Mouse (Mus musculus): ENCODE data around the gene Tuft1. TPM values are rescaled to one million over a fixed set of nuclear protein-coding genes. Genes with fewer than 3 reads are reported as not detected.

Tuft1 gene
- polyA plus RNA-seq, 1 experiment: 3.5 TPM

DNA sequence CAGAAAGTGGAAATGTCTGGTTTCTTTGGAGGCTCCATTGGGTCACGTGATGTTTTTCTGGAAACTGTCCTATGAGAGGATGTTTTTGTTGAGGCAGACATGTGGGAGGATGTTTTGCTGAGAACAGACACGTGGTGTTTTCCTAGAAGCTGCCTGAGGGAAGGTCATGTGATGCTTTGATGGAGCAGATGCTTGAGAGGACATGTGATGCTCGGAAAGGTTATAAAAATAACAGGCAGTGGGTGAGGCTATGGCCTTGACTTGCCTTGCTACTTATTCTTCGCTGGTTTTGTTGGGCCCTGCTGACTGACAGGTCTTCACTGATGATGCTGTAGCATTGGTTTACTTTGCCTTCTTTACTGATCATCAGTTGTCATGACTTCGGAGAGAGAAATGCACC, 67.6 kb downstream of the Tuft1 start:
- no peak overlapping the region for H3K4me2 ChIP-seq (ENCODE audit: low read depth)
- H3K36me3 ChIP-seq (ENCODE audit: control insufficient read depth, insufficient read depth): no peaks in the 10 kb centered on the region
- H3K79me2 ChIP-seq (ENCODE audit: control insufficient read depth, insufficient read depth): no peaks in the 10 kb centered on the region
- TF ChIP-seq USF1 (IDR thresholded peaks at IDR 0.05; ENCODE audit: low read depth) (peak; percentile 3), SRF (IDR thresholded peaks at IDR 0.05; ENCODE audit: control insufficient read depth, insufficient read length, low read depth) (no peak)
- H3ac ChIP-seq (ENCODE audit: control insufficient read depth, insufficient read length): no peak overlapping the region
- H3K27me3 ChIP-seq (ENCODE audit: control insufficient read depth, insufficient read depth, insufficient read length): no peaks in the 10 kb centered on the region
- H3K4me3 ChIP-seq: no peak overlapping the region

DNA sequence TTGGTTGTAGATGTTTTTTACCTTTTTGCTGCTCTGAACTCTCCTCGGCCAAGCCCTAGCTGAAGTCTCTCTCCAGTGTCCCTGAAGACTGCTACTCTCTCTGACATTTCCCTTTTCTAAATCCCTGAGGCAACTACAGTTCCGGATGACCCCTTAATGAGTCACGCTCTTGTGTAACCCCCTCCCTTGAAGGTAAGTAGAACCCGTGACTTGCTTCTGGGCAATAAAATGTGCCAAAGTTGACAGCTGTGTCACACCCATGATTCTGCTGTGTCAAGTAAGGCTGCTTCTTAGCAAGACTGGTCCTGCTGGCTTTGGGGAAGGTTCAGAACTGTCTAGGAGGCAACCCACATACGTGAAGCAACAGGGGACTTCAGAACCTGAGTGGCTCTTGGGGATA, 70.7 kb downstream of the Tuft1 start:
- H3K27me3 ChIP-seq (ENCODE audit: control insufficient read depth, insufficient read depth, insufficient read length): no peaks in the 10 kb centered on the region
- H3K4me2 ChIP-seq (ENCODE audit: low read depth): no peak overlapping the region
- H3K79me2 ChIP-seq (ENCODE audit: control insufficient read depth, insufficient read depth): no peaks in the 10 kb centered on the region
- no peak overlapping the region for H3ac ChIP-seq (ENCODE audit: control insufficient read depth, insufficient read length)
- TF ChIP-seq MAX (IDR thresholded peaks at IDR 0.05; ENCODE audit: low read depth): no peak
- TF ChIP-seq CEBPB (IDR thresholded peaks at IDR 0.05; ENCODE audit: insufficient read depth, poor library complexity, severe bottlenecking): 0 out of 2 replicates have a peak, but pooled peaks have one; percentile 19
- TF ChIP-seq MYOD1 (IDR thresholded peaks at IDR 0.05; ENCODE audit: control insufficient read depth in 1 of 3, insufficient read length in 2 of 3, low read depth in 2 of 3): peak in 1 of 3 experiments; percentile 50
- no peak overlapping the region for H3K4me3 ChIP-seq
- no peaks in the 10 kb centered on the region for H3K36me3 ChIP-seq (ENCODE audit: control insufficient read depth, insufficient read depth)

DNA sequence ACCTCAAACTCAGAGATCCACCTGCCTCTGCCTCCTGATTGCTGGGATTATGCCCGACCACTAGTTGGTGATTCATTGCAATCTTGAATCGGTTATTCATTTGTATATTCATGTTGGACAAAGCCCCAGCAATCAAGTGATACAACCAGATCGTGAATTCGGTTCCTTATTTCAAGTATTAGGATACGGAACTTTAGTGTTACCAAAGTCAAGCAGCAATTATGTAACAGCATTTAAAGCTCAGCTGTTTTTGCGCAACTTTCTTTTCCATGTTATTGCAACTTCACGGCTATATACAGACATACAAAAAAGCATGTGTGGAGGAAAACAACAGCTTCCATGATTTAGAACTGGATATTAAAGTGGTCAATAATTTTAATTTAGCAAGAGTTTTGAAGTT, 75.7 kb downstream of the Tuft1 start:
- peak overlapping the region; percentile 75 for H3ac ChIP-seq (ENCODE audit: control insufficient read depth, insufficient read length)
- H3K27me3 ChIP-seq (ENCODE audit: control insufficient read depth, insufficient read depth, insufficient read length): no peaks in the 10 kb centered on the region
- H3K36me3 ChIP-seq (ENCODE audit: control insufficient read depth, insufficient read depth): no peaks in the 10 kb centered on the region
- TF ChIP-seq SRF (IDR thresholded peaks at IDR 0.05; ENCODE audit: control insufficient read depth, insufficient read length, low read depth): no peak
- no peak for TF ChIP-seq REST (IDR thresholded peaks at IDR 0.05; ENCODE audit: insufficient read depth, insufficient read length)
- no peak for TF ChIP-seq MYOD1 (IDR thresholded peaks at IDR 0.05; ENCODE audit: control insufficient read depth in 1 of 3, insufficient read length in 2 of 3, low read depth in 2 of 3)
- TF ChIP-seq POLR2A (IDR thresholded peaks at IDR 0.05; ENCODE audit: insufficient read length, low read depth): no peak
- no peak for TF ChIP-seq CEBPB (IDR thresholded peaks at IDR 0.05; ENCODE audit: insufficient read depth, poor library complexity, severe bottlenecking)
- TF ChIP-seq USF1 (IDR thresholded peaks at IDR 0.05; ENCODE audit: low read depth): no peak
- no peak for TF ChIP-seq POLR2AphosphoS2 (IDR thresholded peaks at IDR 0.05; ENCODE audit: insufficient read length, low read depth)
- no peak for TF ChIP-seq TCF12 (IDR thresholded peaks at IDR 0.05; ENCODE audit: insufficient read depth, poor library complexity, severe bottlenecking)
- no peak for TF ChIP-seq MAX (IDR thresholded peaks at IDR 0.05; ENCODE audit: low read depth)
- TF ChIP-seq TCF3 (IDR thresholded peaks at IDR 0.05; ENCODE audit: insufficient read length, low read depth): no peak
- no peak for TF ChIP-seq MYOG (IDR thresholded peaks at IDR 0.05; ENCODE audit: control insufficient read depth in 1 of 3, insufficient read depth in 1 of 3, insufficient read length in 2 of 3, low read depth in 2 of 3)
- no peak for TF ChIP-seq E2F4 (IDR thresholded peaks at IDR 0.05; ENCODE audit: insufficient read depth)
- peaks cover 39% of the 10 kb centered on the region for H3K79me2 ChIP-seq (ENCODE audit: control insufficient read depth, insufficient read depth)
- peak overlapping the region; percentile 30 for H3K4me2 ChIP-seq (ENCODE audit: low read depth)
- H3K4me3 ChIP-seq: peak overlapping the region; percentile 64

DNA sequence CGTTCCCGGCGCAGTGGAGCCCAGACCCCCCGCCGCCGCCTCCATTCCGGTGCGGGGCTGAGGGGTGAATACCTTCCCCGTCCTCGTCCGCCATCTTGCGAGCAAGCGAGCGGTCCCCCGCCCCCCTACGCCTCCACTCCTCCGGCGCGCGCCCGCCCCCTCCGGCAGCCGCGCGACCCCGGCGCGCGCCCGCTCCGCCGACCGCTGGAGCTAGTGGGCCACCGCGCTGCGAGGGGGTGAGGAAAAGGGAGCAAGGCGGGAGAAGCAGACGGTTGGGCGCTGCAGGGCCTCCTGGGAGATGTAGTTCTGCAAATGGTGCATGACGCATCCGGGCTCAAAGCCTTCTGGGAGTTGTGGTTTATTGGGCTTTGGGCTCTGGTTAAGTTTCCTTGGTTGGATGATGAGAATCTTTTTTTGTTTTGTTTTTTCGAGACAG, 76.2 kb downstream of the Tuft1 start, which contains the start of gene Snx27:
Snx27 (minus strand) TSS at position 261 of the 436 bp plus-strand sequence.
- Histone ChIP-seq H3K27me3 (ENCODE audit: control insufficient read depth, insufficient read depth, insufficient read length) (no peaks in the 10 kb centered on the region), H3K4me3 (peak within 1 kb of the TSS; percentile 64), H3K36me3 (ENCODE audit: control insufficient read depth, insufficient read depth) (no peaks in the 10 kb centered on the region), H3K79me2 (ENCODE audit: control insufficient read depth, insufficient read depth) (peaks cover 43% of the 10 kb centered on the region), H3K4me2 (ENCODE audit: low read depth) (peak within 1 kb of the TSS; percentile 98), H3ac (ENCODE audit: control insufficient read depth, insufficient read length) (peak within 1 kb of the TSS; percentile 75)
- no peak for TF ChIP-seq POLR2AphosphoS2 (IDR thresholded peaks at IDR 0.05; ENCODE audit: insufficient read length, low read depth)
- TF ChIP-seq MYOD1 (IDR thresholded peaks at IDR 0.05; ENCODE audit: control insufficient read depth in 1 of 3, insufficient read length in 2 of 3, low read depth in 2 of 3): no peak
- no peak for TF ChIP-seq REST (IDR thresholded peaks at IDR 0.05; ENCODE audit: insufficient read depth, insufficient read length)
- TF ChIP-seq MYOG (IDR thresholded peaks at IDR 0.05; ENCODE audit: control insufficient read depth in 1 of 3, insufficient read depth in 1 of 3, insufficient read length in 2 of 3, low read depth in 2 of 3): peak in 1 of 3 experiments; percentile 11
- peak; percentile 53 for TF ChIP-seq POLR2A (IDR thresholded peaks at IDR 0.05; ENCODE audit: insufficient read length, low read depth)
- TF ChIP-seq TCF12 (IDR thresholded peaks at IDR 0.05; ENCODE audit: insufficient read depth, poor library complexity, severe bottlenecking): no peak
- TF ChIP-seq E2F4 (IDR thresholded peaks at IDR 0.05; ENCODE audit: insufficient read depth): no peak
- no peak for TF ChIP-seq MAX (IDR thresholded peaks at IDR 0.05; ENCODE audit: low read depth)
- TF ChIP-seq USF1 (IDR thresholded peaks at IDR 0.05; ENCODE audit: low read depth): no peak
- no peak for TF ChIP-seq SRF (IDR thresholded peaks at IDR 0.05; ENCODE audit: control insufficient read depth, insufficient read length, low read depth)
- no peak for TF ChIP-seq TCF3 (IDR thresholded peaks at IDR 0.05; ENCODE audit: insufficient read length, low read depth)

DNA sequence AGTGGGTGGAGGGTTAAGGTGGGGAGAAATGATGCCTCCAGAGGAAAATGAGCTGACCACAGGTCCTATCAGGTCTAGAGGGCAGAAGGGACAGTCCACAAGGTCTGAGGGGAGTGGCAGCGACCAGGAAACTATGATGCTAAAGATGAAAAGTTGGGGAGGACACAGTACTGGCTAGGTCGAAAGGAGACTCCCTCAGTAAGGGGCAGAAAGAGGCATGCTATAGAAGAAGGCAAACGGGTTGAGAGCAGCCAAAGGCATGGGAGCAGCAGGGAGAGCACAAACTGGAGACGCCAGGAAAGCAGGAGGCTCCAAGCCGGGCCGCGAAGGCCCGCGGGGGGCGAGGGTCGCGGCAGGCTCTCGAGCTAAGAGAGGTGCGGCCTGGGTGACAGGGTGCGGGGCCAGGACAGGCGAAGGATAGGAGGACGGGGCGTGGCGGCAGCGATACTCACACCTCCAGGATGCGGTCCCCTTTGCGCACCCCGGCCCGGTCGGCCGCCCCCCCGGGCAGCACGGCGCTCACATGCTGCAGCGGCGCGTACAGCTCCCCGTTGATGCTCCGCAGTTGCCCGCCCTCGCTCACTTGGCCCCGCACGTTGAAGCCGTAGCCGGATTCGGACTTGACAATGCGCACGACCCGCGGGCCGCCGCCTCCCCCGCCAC, 76.7 kb downstream of the Tuft1 start:
- Histone ChIP-seq H3ac (ENCODE audit: control insufficient read depth, insufficient read length) (peak overlapping the region; percentile 75), H3K27me3 (ENCODE audit: control insufficient read depth, insufficient read depth, insufficient read length) (no peaks in the 10 kb centered on the region), H3K36me3 (ENCODE audit: control insufficient read depth, insufficient read depth) (no peaks in the 10 kb centered on the region), H3K4me3 (peak overlapping the region; percentile 64), H3K79me2 (ENCODE audit: control insufficient read depth, insufficient read depth) (peaks cover 45% of the 10 kb centered on the region), H3K4me2 (ENCODE audit: low read depth) (peak overlapping the region; percentile 98)
- TF ChIP-seq TCF3 (IDR thresholded peaks at IDR 0.05; ENCODE audit: insufficient read length, low read depth) (no peak), REST (IDR thresholded peaks at IDR 0.05; ENCODE audit: insufficient read depth, insufficient read length) (no peak), MAX (IDR thresholded peaks at IDR 0.05; ENCODE audit: low read depth) (no peak), POLR2A (IDR thresholded peaks at IDR 0.05; ENCODE audit: insufficient read length, low read depth) (no peak), USF1 (IDR thresholded peaks at IDR 0.05; ENCODE audit: low read depth) (no peak), MYOG (IDR thresholded peaks at IDR 0.05; ENCODE audit: control insufficient read depth in 1 of 3, insufficient read depth in 1 of 3, insufficient read length in 2 of 3, low read depth in 2 of 3) (no peak), CEBPB (IDR thresholded peaks at IDR 0.05; ENCODE audit: insufficient read depth, poor library complexity, severe bottlenecking) (no peak), E2F4 (IDR thresholded peaks at IDR 0.05; ENCODE audit: insufficient read depth) (no peak), TCF12 (IDR thresholded peaks at IDR 0.05; ENCODE audit: insufficient read depth, poor library complexity, severe bottlenecking) (no peak), POLR2AphosphoS2 (IDR thresholded peaks at IDR 0.05; ENCODE audit: insufficient read length, low read depth) (no peak), MYOD1 (IDR thresholded peaks at IDR 0.05; ENCODE audit: control insufficient read depth in 1 of 3, insufficient read length in 2 of 3, low read depth in 2 of 3) (no peak), SRF (IDR thresholded peaks at IDR 0.05; ENCODE audit: control insufficient read depth, insufficient read length, low read depth) (no peak)

Data from myocyte (in vitro differentiated cells).